Mouse (Mus musculus): ENCODE measurements around the gene Bcar1.

The Bcar1 gene

GRCm38 (mm10) chr8:111735791-111736190, 7.8 kb downstream of the Bcar1 start:
- DNase-seq: no peak

- no peak for DNase-seq
These were observed 8.3 kb downstream of the Bcar1 start for GRCm38 (mm10) chr8:111735335-111735761.

DNA sequence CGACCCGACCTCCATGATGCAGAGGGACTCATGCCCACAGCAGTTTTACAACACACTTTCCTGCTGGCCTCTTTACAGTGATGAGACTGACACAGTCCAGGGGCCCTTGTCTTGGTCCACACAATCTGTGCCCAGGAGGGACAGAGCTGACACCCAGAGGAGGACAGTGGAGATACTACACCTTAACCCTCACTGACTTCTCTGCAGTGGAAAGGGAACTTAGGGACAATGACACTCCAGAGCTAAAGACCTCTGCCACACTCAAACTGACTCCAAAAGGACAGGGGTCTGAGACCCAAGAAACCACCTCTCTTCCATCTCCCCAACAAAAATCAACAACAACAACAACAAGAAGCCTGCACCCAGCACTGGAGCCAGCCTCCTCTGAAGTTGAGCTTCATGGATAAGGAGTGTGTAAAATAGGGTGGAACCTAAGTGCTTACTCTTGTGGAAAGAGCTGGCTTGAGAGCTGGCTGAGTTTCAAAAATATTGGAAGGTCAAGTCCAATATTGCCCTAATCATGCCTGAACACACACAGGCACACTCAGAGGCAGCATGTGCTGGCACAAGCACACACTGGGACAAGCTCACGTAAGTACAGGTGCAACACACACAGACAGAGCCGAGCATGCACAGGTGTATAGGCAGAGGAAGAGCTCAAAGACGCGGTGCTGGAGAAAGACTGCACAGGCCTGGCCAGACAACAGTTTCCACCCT, 9.2 kb downstream of the Bcar1 start:
- DNase-seq: no peak

GRCm38 (mm10) chr8:111733581-111734243, 9.9 kb downstream of the Bcar1 start:
- no peak for DNase-seq

GRCm38 (mm10) chr8:111732406-111733085, 11.1 kb downstream of the Bcar1 start:
- DNase-seq: no peak

DNA sequence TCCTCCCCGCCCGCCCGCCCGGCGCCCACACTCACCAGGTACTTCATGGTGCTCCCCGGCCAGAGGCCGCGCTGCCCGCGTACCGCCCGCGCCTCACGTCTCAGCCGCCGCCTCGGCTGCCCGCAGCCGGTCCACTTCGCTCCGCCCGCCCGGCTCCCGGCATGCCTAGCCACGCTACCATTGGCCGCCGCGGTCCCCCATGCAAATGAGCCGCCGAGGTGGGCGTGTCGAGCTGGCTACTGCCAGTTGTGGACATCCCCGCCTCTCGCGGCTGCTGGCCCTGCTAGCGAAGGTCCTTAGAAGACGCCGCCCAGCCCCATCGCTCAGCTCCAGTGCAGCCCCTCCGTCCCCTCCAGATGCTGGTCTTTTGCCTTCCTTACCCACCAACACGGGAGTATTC, 11.6 kb downstream of the Bcar1 start:
- peak; percentile 74 to 77 for DNase-seq

DNA sequence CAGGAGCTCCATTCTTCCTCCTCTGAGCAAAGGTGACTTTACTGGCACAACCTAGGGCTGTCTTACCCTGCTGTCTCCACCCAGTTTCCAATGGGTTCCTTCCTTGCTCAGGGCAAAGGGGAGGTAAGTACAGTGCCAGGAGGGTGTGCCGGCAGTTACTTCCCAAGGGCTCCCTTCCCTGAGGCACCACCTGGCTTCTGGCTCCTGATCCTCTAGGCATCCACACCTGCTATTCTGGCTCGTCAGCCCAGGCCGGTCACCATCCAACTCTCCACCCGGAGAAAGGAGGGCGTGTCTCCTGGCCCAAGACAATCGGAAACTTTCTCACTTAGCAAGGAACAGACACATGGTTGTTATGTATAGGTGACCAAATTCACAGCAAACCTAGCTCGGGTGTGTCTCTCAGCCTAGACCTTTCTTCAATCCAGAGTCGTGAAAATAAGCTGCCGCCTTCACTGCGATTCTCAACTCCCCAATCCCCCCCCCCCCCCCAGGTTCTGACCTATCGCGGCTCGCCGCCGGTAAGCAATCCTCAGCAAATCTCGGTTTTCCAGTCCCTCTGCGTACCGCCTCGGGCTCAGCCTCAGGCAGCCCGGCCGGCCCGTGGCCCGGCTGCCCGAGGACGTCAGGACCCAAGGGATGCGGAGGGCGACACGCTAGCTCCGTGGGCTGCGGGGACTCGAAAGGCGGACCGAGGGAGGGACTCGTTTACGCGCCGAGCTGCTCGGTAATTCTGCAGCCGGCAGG, 12.2 kb downstream of the Bcar1 start:
- no peak for DNase-seq

DNA sequence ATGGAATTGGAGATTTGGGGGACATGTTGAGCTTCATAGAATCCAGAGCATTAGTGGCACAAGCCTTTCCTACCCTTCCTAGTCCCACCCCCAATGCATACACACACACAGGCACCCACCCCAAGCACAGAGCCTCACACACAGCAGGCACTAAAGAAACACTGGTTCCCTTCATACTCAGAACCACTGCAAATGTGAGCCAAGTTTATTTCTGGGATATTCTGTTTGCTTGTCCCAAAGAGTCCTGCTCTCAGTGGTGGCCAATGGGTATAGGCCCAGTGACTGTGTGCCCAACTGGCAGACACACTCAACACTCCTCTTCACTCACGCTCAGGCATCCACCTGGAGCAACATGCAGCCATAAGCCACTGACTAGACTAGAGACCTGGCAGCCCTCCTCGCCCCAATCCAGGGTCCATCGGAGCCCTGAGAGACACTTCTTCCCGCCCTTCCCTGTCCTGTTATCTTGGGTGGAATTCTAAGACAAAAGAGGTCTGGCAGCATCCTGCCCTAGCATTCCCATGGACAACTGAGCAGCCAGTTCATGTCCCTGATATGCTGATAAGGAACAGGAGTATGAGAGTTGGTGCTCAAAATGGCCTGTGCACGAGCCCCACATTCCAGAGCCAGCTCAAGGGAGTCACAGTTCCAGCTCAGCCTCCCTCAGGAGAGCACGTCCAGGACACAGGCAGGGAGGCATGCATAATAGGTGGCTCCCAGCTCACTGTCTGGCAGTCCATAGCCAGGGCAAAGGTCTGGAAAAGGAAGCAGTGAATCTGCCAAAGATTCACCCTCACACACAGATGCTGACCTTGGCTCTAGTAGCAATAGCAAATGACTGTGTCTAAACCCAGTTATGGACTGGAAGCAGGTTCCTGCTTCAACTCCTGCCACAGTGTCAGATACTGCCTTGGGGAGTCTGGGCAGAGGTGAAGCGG, 14.1 kb downstream of the Bcar1 start:
- no peak for DNase-seq

DNA sequence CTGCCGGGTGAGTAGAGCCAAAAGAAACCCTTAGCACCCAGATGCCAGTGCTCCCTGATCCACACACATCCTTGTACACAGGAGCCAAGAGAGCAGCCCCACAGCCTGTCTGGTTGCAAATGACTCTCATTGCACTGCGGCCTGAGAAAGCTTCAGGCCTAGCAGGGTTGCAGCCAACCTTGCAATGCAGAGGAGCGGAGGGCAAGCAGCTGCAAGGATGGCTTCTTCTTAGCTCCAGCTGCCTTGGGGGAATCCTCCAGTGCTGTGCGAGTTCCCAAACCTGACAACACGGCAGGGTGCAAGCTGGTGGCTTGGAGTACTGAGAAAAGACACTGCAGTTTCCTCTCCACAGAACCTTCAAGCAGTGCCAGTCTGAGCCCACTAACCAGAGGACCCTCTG, 15.1 kb downstream of the Bcar1 start:
- no peak for DNase-seq

- DNase-seq: no peak
These were observed 16.1 kb downstream of the Bcar1 start for GRCm38 (mm10) chr8:111727553-111727952.

DNA sequence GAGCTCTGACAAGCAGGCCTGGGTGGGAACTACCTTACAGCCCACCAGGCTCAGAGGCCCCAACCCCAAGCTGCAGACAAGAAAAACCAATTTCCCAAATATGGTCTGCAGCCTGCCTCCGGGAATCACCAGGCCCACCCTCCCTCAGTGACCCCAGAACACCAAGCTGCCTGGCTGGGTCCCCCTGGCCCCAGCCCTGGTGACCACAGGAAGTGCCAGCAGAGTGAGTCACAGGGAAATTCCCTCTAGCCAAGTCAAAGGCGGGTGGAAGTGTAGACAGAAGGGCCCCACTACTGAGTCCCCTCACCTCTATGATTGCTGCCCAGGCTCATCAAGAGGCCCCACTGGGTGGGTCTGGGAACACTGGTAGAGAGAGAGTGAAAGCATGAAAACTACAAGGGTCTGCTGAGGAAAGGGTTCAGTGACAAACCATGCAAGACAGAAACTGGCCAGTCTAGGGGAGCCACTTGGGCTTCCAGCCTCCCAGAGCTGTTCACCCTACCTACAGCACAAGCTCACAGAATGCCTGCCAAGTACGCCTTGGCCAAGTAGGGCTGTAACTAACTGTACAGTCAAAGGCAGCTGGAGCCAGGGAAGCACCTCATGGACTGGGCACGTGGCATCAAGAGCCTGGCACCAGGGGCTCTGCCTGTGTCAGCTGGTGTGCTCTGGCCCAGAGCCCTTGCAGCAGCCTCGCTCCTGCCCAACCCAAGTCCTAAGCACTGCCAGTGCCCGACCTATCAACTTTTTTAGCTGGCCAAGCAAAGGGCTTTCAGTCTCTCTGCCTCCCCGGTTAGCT, 17.3 kb downstream of the Bcar1 start:
- DNase-seq: no peak

DNA sequence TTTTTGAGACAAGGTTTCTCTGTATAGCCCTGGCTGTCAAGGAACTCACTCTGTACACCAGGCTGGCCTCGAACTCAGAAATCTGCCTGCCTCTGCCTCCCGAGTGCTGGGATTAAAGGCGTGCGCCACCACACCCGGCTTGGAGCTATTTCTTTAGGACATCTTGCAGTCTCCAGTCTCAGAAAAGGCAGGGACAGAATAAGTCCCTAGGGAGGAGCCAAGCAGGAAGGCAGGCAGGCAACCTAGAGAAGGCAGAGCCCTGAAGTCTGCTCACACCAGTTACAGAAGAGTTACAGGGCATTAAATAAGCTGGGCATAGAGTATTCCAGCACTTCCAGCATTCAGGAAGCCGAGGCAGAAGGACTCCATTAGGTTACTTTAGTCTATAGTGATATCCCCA, 18.3 kb downstream of the Bcar1 start:
- DNase-seq: no peak

DNA sequence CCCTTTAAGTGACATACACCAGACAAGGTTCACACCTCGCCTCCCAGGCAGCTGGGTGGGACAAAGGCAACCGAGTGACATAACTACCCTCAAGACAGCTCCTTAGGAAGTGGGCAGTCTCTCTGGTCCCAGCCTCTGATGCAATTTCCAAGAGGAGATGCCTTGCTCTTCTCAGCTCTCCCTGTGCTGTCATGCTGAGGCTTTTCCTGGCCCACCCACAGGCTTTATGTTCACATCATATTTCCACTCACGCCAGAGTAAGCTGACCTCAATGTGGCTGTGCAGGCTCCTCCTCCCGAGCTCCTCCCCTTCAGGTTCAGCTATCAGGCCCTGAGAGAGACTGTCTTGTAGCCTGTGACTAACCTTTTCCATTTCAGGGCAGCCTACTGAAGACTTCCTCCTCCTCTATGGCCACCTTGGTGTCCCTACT, 23.5 kb downstream of the Bcar1 start:
- DNase-seq: no peak

GRCm38 (mm10) chr8:111718937-111719336, 24.7 kb downstream of the Bcar1 start:
- no peak for DNase-seq

GRCm38 (mm10) chr8:111717866-111718265, 25.7 kb downstream of the Bcar1 start:
- DNase-seq: no peak

DNA sequence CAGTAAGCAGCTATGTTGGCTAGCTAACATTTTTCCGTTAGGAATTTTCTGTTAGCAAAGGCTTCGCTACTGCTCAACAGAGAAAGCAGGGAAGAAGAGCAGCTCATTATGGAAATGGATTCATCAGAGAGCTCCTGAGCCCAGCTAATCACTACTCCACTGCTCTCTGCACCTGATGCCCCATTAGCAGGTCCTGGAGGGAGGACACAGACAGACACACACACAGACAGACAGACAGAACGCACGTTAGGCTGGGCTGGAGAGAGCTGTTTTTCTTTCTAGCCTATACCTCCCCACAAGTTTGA, 26.2 kb downstream of the Bcar1 start:
- DNase-seq: no peak

DNA sequence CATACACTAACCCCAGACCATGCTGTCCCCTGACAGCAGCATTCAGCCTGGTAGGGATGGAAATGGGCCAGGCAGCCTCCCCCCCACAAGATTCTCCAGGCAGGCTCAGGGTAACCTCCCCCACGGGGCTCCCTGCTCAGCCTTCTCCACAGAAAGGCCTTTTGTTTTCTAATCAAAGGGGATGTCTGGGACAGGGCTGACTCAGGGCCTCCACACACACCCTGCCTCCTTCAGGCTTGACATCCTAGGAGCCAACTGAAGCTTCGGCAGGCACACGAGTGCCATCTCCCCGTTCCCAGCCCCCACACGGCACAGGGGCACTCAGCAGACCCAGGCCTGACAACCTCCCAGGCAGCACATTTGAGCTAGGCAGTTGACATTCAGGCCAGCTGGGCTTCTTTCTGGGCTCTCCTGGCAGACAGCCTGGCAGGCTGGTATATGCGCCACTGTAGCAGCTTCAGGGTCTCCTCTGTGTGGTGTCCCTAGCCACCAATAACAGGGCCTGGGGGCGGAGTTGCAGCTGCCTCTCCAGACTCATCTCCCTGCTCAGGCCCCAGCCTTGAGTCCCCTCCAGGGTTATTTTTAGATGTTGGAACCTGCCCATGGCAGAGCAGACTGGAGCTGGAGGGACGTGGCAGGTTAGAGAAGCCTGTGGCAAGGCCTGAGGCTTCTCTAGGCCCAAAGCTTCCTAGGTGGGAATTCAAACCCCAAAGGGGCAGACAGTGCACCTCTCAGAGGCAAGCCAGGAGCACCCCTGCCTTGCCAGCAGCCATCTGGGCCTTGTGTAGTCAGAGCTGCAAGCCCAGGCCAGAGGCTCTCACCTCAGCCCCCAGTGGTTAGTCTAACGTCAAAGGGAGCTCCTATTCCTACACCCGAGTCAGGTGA, 26.8 kb downstream of the Bcar1 start:
- DNase-seq: no peak

- DNase-seq: no peak
These were observed 28.1 kb downstream of the Bcar1 start for GRCm38 (mm10) chr8:111715514-111715913.

- DNase-seq: no peak
These were observed 29.3 kb downstream of the Bcar1 start for GRCm38 (mm10) chr8:111714295-111714694.

GRCm38 (mm10) chr8:111713817-111714216, 29.8 kb downstream of the Bcar1 start:
- no peak for DNase-seq
